ENCODE assay signal across 20 mouse cellular contexts in genomic region chr15:11173884-11174470, GRCm38 (mm10).
A peak's percentile ranks its signal among the peaks of the same experiment; 100 is the strongest.
DNase-seq lines count a peak whose midpoint lies in the region; ATAC-seq and TF ChIP-seq lines count a peak whose summit lies in the region.
"Had no signal": no experiment of that assay in that cellular context is flagged by ENCODE, and none has a peak within 500 bp of the region (broad histone marks: within the 10 kb centered on the region; RNA-seq: fewer than 3 reads in every experiment).

No protein-coding gene starts in this region.

- no peaks in the 10 kb centered on the region for H3K27me3 ChIP-seq in midbrain, embryonic 13.5 days
- no peaks in the 10 kb centered on the region for H3K27me3 ChIP-seq in midbrain, embryonic 16.5 days (ENCODE audit: control insufficient read depth, insufficient read depth, low read depth, low read length)
- H3K27me3 ChIP-seq in lung, embryonic 15.5 days: no peaks in the 10 kb centered on the region
- H3K27me3 ChIP-seq in myocyte (ENCODE audit: control insufficient read depth, insufficient read depth, insufficient read length): no peaks in the 10 kb centered on the region
- H3K27me3 ChIP-seq: embryonic facial prominence, embryonic 15.5 days; limb, embryonic 13.5 days; stomach, embryonic 15.5 days had no signal

- TF ChIP-seq POLR2A in myocyte (IDR thresholded peaks at IDR 0.05; ENCODE audit: insufficient read length, low read depth): no peak

- no peaks in the 10 kb centered on the region for H3K9me3 ChIP-seq in midbrain, embryonic 13.5 days
- no peaks in the 10 kb centered on the region for H3K9me3 ChIP-seq in midbrain, embryonic 16.5 days (replicated peaks; ENCODE audit: control insufficient read depth, low read length, poor library complexity, severe bottlenecking)
- no peaks in the 10 kb centered on the region for H3K9me3 ChIP-seq in lung, embryonic 15.5 days
- H3K9me3 ChIP-seq: embryonic facial prominence, embryonic 15.5 days; forebrain, embryonic 10.5 days; midbrain, embryonic 10.5 days; stomach, embryonic 15.5 days had no signal

- H3K4me1 ChIP-seq in midbrain, embryonic 13.5 days (replicated peaks): peaks cover 9% of the 10 kb centered on the region
- no peaks in the 10 kb centered on the region for H3K4me1 ChIP-seq in midbrain, embryonic 16.5 days (ENCODE audit: control insufficient read depth, insufficient read depth, low read length)
- H3K4me1 ChIP-seq in lung, embryonic 15.5 days: 0 out of 2 replicates have a peak, but pooled peaks cover under 1% of the 10 kb centered on the region
- H3K4me1 ChIP-seq: stomach, embryonic 15.5 days had no signal

- no peaks in the 10 kb centered on the region for H3K79me2 ChIP-seq in myocyte (ENCODE audit: control insufficient read depth, insufficient read depth)

- no peak overlapping the region for H3K9ac ChIP-seq in midbrain, embryonic 13.5 days (replicated peaks)
- H3K9ac ChIP-seq in midbrain, embryonic 16.5 days (ENCODE audit: low read depth, low read length): no peak overlapping the region
- no peak overlapping the region for H3K9ac ChIP-seq in lung, embryonic 15.5 days
- H3K9ac ChIP-seq: embryonic facial prominence, embryonic 15.5 days; limb, embryonic 13.5 days; liver, embryonic 14.5 days; stomach, embryonic 15.5 days had no signal

- peak; percentile 28; the same call in 1 of the 2 replicates for ATAC-seq in midbrain, embryonic 13.5 days
- no peak for ATAC-seq in midbrain, embryonic 16.5 days
- peak; percentile 62 for ATAC-seq in lung, embryonic 15.5 days (ENCODE audit: borderline replicate concordance, extremely low read depth, low FRiP score, low TSS enrichment)
- no peak for ATAC-seq in megakaryocyte-erythroid progenitor cell, adult 5-6 weeks (replicated peaks; ENCODE audit: low FRiP score, low TSS enrichment, poor library complexity, severe bottlenecking)

- DNase-seq in embryo, embryonic 11 days: peak; percentile 10
- no peak for DNase-seq in embryo, embryonic 9.5 days (ENCODE audit: extremely low spot score)
- no peak for DNase-seq in adrenal gland, adult 2 months
- DNase-seq: gastrocnemius, postnatal 36 days; kidney, adult 9 months; kidney, postnatal 4 days; right cerebral cortex, postnatal 14 days; thymus, adult 2 months had no signal

- H3K4me2 ChIP-seq in midbrain, embryonic 13.5 days (replicated peaks): no peak overlapping the region
- no peak overlapping the region for H3K4me2 ChIP-seq in midbrain, embryonic 16.5 days (ENCODE audit: low read length)
- no peak overlapping the region for H3K4me2 ChIP-seq in lung, embryonic 15.5 days
- H3K4me2 ChIP-seq in myocyte (ENCODE audit: low read depth): no peak overlapping the region
- H3K4me2 ChIP-seq: embryonic facial prominence, embryonic 15.5 days; heart, embryonic 11.5 days; limb, embryonic 13.5 days; stomach, embryonic 15.5 days had no signal

- no peaks in the 10 kb centered on the region for H3K36me3 ChIP-seq in midbrain, embryonic 13.5 days
- no peaks in the 10 kb centered on the region for H3K36me3 ChIP-seq in midbrain, embryonic 16.5 days (ENCODE audit: control insufficient read depth, insufficient read depth, low read length)
- no peaks in the 10 kb centered on the region for H3K36me3 ChIP-seq in lung, embryonic 15.5 days
- H3K36me3 ChIP-seq in myocyte (ENCODE audit: control insufficient read depth, insufficient read depth): no peaks in the 10 kb centered on the region
- H3K36me3 ChIP-seq: embryonic facial prominence, embryonic 15.5 days; forebrain, embryonic 10.5 days; limb, embryonic 13.5 days; midbrain, embryonic 10.5 days; stomach, embryonic 15.5 days had no signal

- H3K27ac ChIP-seq in midbrain, embryonic 13.5 days: no peak overlapping the region
- H3K27ac ChIP-seq in midbrain, embryonic 16.5 days (ENCODE audit: low read length): no peak overlapping the region
- no peak overlapping the region for H3K27ac ChIP-seq in lung, embryonic 15.5 days
- H3K27ac ChIP-seq: embryonic facial prominence, embryonic 15.5 days; forebrain, embryonic 10.5 days; limb, embryonic 13.5 days; liver, embryonic 14.5 days; stomach, embryonic 15.5 days had no signal

- peak overlapping the region; percentile 65 for H3ac ChIP-seq in myocyte (ENCODE audit: control insufficient read depth, insufficient read length)

- 93% methylated on average over 7 of the region's 7 CpGs for WGBS in midbrain, embryonic 13.5 days
- 97% methylated on average over 7 of the region's 7 CpGs for WGBS in midbrain, embryonic 16.5 days
- WGBS in lung, embryonic 15.5 days: 69% methylated on average over 7 of the region's 7 CpGs

- no peak overlapping the region for H3K4me3 ChIP-seq in midbrain, embryonic 13.5 days (replicated peaks)
- H3K4me3 ChIP-seq in midbrain, embryonic 16.5 days (ENCODE audit: low read depth, low read length): no peak overlapping the region
- H3K4me3 ChIP-seq in lung, embryonic 15.5 days: no peak overlapping the region
- no peak overlapping the region for H3K4me3 ChIP-seq in myocyte
- H3K4me3 ChIP-seq: embryonic facial prominence, embryonic 15.5 days; forebrain, embryonic 10.5 days; limb, embryonic 13.5 days; midbrain, embryonic 10.5 days; stomach, embryonic 15.5 days had no signal

TF ChIP-seq in myocyte, 11 proteins besides CTCF, POLR2A, EP300 and RAD21:
- TF ChIP-seq MAX (IDR thresholded peaks at IDR 0.05; ENCODE audit: low read depth) (no peak), TCF3 (IDR thresholded peaks at IDR 0.05; ENCODE audit: insufficient read length, low read depth) (no peak), MYOD1 (IDR thresholded peaks at IDR 0.05; ENCODE audit: control insufficient read depth in 1 of 3, insufficient read length in 2 of 3, low read depth in 2 of 3) (peak in 1 of 3 experiments; percentile 5), MYOG (IDR thresholded peaks at IDR 0.05; ENCODE audit: control insufficient read depth in 1 of 3, insufficient read depth in 1 of 3, insufficient read length in 2 of 3, low read depth in 2 of 3) (peak in 1 of 3 experiments; percentile 34), SRF (IDR thresholded peaks at IDR 0.05; ENCODE audit: control insufficient read depth, insufficient read length, low read depth) (no peak)

Comparison
In these comparisons a context has a peak if more than half of its experiments do, and no peak if none do; other contexts are left out.
1. ATAC-seq: peak in midbrain, embryonic 13.5 days (single experiment) and lung, embryonic 15.5 days (single experiment); none in midbrain, embryonic 16.5 days (single experiment) and megakaryocyte-erythroid progenitor cell, adult 5-6 weeks (single experiment).